Comparison of ENCODE assay signal across 10 mouse cellular contexts in the genomic region with DNA sequence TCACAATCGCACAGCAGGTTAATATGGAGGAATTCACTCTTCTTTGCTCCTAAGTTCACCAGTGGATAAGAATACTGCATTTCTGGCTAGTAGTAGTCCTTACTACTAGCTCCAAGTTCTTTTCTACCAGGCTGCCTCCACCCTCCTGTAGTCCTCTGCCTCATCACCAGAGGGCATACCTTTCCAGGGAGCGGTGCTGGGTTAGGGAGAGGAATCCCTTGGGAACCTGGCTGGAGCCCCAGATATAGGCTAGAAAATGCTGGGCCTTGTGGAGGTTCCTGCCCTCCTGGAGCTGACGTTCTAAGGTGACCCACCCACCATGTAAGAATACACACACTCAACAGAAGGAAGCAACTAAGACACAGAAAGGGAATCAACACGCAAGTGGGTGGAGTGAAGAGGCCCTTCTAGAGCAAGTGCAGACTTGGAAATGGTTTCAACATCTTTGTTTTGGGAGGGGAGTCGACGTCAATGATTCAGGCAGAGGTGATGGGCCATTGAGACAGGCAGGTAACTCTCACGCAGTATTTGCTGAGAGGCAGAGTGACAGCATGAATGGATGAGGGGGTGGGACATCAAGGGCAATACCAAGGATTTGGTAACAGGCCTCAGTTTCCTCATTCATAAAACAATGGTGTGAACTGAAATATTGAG. TPM values are rescaled to one million over a fixed set of nuclear protein-coding genes. Genes with fewer than 3 reads are reported as not detected.
DNase-seq lines count a peak whose midpoint lies in the region; ATAC-seq and TF ChIP-seq lines count a peak whose summit lies in the region.
"Had no signal": no experiment of that assay in that cellular context is flagged by ENCODE, and none has a peak within 500 bp of the region (broad histone marks: within the 10 kb centered on the region; RNA-seq: fewer than 3 reads in every experiment).

No protein-coding gene starts in this region.

- no peak overlapping the region for H3ac ChIP-seq in C2C12 (ENCODE audit: control insufficient read depth, insufficient read length, low read depth)

- intact Hi-C loops in heart, postnatal 25 days (cut with DNase I), result loop anchor here (1.0 to 5.0 kb wide), 2 partner anchors 42 to 303 kb away; no protein-coding TSS in a partner anchor

- H3K4me3 ChIP-seq in C2C12 (ENCODE audit: insufficient read depth, poor library complexity, severe bottlenecking), result no peak overlapping the region
- H3K4me3 ChIP-seq in intestine, embryonic 16.5 days (ENCODE audit: low read length), result no peak overlapping the region
- H3K4me3 ChIP-seq: heart, embryonic 15.5 days had no signal

- ATAC-seq in inflammation-experienced regulatory T-cells, adult 6 months, result no peak
- ATAC-seq in intestine, embryonic 16.5 days, result no peak
- ATAC-seq in megakaryocyte, adult 5-6 weeks (ENCODE audit: poor library complexity, severe bottlenecking), result no peak

- DNase-seq in heart, adult 18-20 months, result peak; percentile 82 to 83
- DNase-seq in heart, postnatal 25 days (ENCODE audit: low spot score), result no peak
- DNase-seq in adrenal gland, postnatal 25 days, result peak; percentile 62
- DNase-seq in kidney, postnatal 4 days, result peak; percentile 67 to 68

- H3K27me3 ChIP-seq in C2C12 (ENCODE audit: control insufficient read depth, insufficient read depth, insufficient read length), result no peaks in the 10 kb centered on the region
- H3K27me3 ChIP-seq in intestine, embryonic 16.5 days (replicated peaks; ENCODE audit: control insufficient read depth, insufficient read depth, low read length), result no peaks in the 10 kb centered on the region
- H3K27me3 ChIP-seq: heart, embryonic 15.5 days; megakaryocyte, embryonic 14.5 days had no signal

- WGBS in intestine, embryonic 16.5 days, result 73% methylated on average over 7 of the region's 7 CpGs

- peaks cover 6% of the 10 kb centered on the region for H3K36me3 ChIP-seq in C2C12 (ENCODE audit: control insufficient read depth, insufficient read depth)
- H3K36me3 ChIP-seq in intestine, embryonic 16.5 days (ENCODE audit: control insufficient read depth, insufficient read depth, low read length), result no peaks in the 10 kb centered on the region; the same call in 1 of the 2 replicates
- H3K36me3 ChIP-seq: heart, embryonic 15.5 days had no signal

- H3K9me3 ChIP-seq in intestine, embryonic 16.5 days (ENCODE audit: control insufficient read depth, low read length), result no peaks in the 10 kb centered on the region; the same call in 1 of the 2 replicates
- H3K9me3 ChIP-seq: heart, embryonic 15.5 days had no signal

- TF ChIP-seq CTCF in C2C12 (IDR thresholded peaks at IDR 0.05; ENCODE audit: control insufficient read depth, insufficient read depth, insufficient read length), result peak; percentile 59

- no peak overlapping the region for H3K9ac ChIP-seq in intestine, embryonic 16.5 days (ENCODE audit: low read depth, low read length)
- H3K9ac ChIP-seq: heart, embryonic 15.5 days had no signal

- peaks cover 25% of the 10 kb centered on the region for H3K79me3 ChIP-seq in C2C12 (ENCODE audit: low read depth)

- no peak overlapping the region for H3K4me2 ChIP-seq in intestine, embryonic 16.5 days (ENCODE audit: low read depth, low read length)
- H3K4me2 ChIP-seq: heart, embryonic 15.5 days had no signal

- no peak overlapping the region for H3K27ac ChIP-seq in intestine, embryonic 16.5 days (ENCODE audit: low read length)
- H3K27ac ChIP-seq: heart, embryonic 15.5 days had no signal

- peaks cover 35% of the 10 kb centered on the region for H3K79me2 ChIP-seq in C2C12 (ENCODE audit: control insufficient read depth, insufficient read depth)

- peaks cover 25% of the 10 kb centered on the region for H3K4me1 ChIP-seq in intestine, embryonic 16.5 days (ENCODE audit: control insufficient read depth, insufficient read depth, low read length)

TF ChIP-seq in C2C12, 6 proteins besides CTCF, POLR2A, EP300 and RAD21:
- TF ChIP-seq FOSL1 (IDR thresholded peaks at IDR 0.05; ENCODE audit: insufficient read depth, low read length, poor library complexity, severe bottlenecking), result no peak
TF ChIP-seq in C2C12: peak in this region for 0.

RNA-seq across cellular contexts. Expression of a gene that starts 2.4 kb away (rescaled TPM):
- 10 to 100 TPM; 67.3 to 73.9 TPM for total RNA-seq in heart, adult 18-20 months (2021)
- total RNA-seq in heart, postnatal 25 days (2021), result 10 to 100 TPM; 74.7 to 76.9 TPM
- polyA plus RNA-seq in C2C12 (2012; fragmentation: generic; extraction: Trizol), result 42.9 TPM
- 43.7 and 45.2 TPM in 2 replicates for total RNA-seq in adrenal gland, postnatal 25 days (2021)
- 1 to 10 TPM; 5.8 to 7.1 (median 6.6) TPM for polyA plus RNA-seq in inflammation-experienced regulatory T-cells, adult 6 months (2017; shearing (Covaris generic))
- 14.7 and 15.7 TPM in 2 replicates for polyA plus RNA-seq in intestine, embryonic 16.5 days (2015; fragmentation: Nextera tagmentation; extraction: Ambion mirVana)
- 14.9 and 15.3 TPM in 2 replicates for total RNA-seq in megakaryocyte, adult 5-6 weeks (2015)
- 24.7 and 27.7 TPM in 2 replicates for total RNA-seq in megakaryocyte, adult 5-6 weeks (2017)

RNA-seq across cellular contexts. Expression of a gene that starts 18.9 kb away (rescaled TPM):
- total RNA-seq in heart, adult 18-20 months (2021), result 1 to 10 TPM; 1.2 to 2.4 TPM
- total RNA-seq in heart, postnatal 25 days (2021), result 1 to 10 TPM in 1 of 2 experiments, under 1 TPM in 1; 0.91 to 1.2 TPM
- 44.8 TPM for polyA plus RNA-seq in C2C12 (2012; fragmentation: generic; extraction: Trizol)
- total RNA-seq in adrenal gland, postnatal 25 days (2021), result 1.5 and 2.8 TPM in 2 replicates
- polyA plus RNA-seq in inflammation-experienced regulatory T-cells, adult 6 months (2017; shearing (Covaris generic)), result 10 to 100 TPM; 10.4 to 19.8 (median 16.3) TPM
- 0.82 and 1.2 TPM in 2 replicates for polyA plus RNA-seq in intestine, embryonic 16.5 days (2015; fragmentation: Nextera tagmentation; extraction: Ambion mirVana)
- total RNA-seq in megakaryocyte, adult 5-6 weeks (2015), result 10.7 and 12.2 TPM in 2 replicates
- total RNA-seq in megakaryocyte, adult 5-6 weeks (2017), result 26.1 and 30.9 TPM in 2 replicates
